8 mouse cellular contexts compared by ENCODE assay signal in the genomic region with DNA sequence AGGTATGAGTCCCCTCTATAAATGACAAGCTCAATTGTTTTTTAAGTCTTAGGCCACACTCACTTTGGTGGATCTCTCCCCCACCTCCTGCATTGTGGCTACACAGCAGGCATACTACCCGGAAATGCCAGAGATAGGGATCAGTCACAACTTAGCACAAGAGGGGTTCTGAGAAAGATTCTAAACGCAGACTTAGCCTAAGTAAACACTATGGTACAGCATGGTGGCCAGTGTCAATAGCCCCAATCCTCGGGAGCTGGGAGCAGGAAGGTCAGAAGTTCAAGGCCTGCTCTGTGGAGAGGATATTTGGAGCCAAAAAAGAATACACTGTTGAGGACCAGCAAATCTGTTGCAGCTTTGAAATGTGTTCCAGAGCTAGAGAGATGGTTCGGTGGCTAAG. TPM values are rescaled to one million over a fixed set of nuclear protein-coding genes. Genes with fewer than 3 reads are reported as not detected.
A peak's percentile ranks its signal among the peaks of the same experiment; 100 is the strongest.
DNase-seq lines count a peak whose midpoint lies in the region; ATAC-seq lines count a peak whose summit lies in the region.

No protein-coding gene starts in this region.

- ATAC-seq in erythroblast, adult 5-6 weeks (replicated peaks; ENCODE audit: low FRiP score, poor library complexity, severe bottlenecking): no peak
- ATAC-seq in liver, embryonic 13.5 days (ENCODE audit: low read depth): no peak
- no peak for ATAC-seq in granulocyte monocyte progenitor cell, adult 5-6 weeks (replicated peaks; ENCODE audit: poor library complexity, severe bottlenecking)

- peak overlapping the region; percentile 88 for H3K4me3 ChIP-seq in erythroblast, embryonic 14.5 days (replicated peaks)
- peak overlapping the region; percentile 91 for H3K4me3 ChIP-seq in liver, embryonic 13.5 days (replicated peaks)

- peak overlapping the region; percentile 78 for H3K4me2 ChIP-seq in liver, embryonic 13.5 days

- 16% methylated on average over 4 of the region's 4 CpGs for WGBS in liver, embryonic 13.5 days (ENCODE audit: insufficient replicate concordance)

- H3K36me3 ChIP-seq in erythroblast, embryonic 14.5 days (ENCODE audit: control insufficient read depth): peaks cover 61% of the 10 kb centered on the region
- peaks cover 34% of the 10 kb centered on the region for H3K36me3 ChIP-seq in liver, embryonic 13.5 days

- H3K9me3 ChIP-seq in erythroblast, embryonic 14.5 days (ENCODE audit: control insufficient read depth, low read length): peaks cover under 1% of the 10 kb centered on the region; the same call in 1 of the 2 replicates
- no peaks in the 10 kb centered on the region for H3K9me3 ChIP-seq in liver, embryonic 13.5 days (replicated peaks)

- peak overlapping the region; percentile 96 for H3K27ac ChIP-seq in liver, embryonic 13.5 days

- peak overlapping the region; percentile 93 for H3K9ac ChIP-seq in liver, embryonic 13.5 days

- peaks cover 54% of the 10 kb centered on the region for H3K4me1 ChIP-seq in erythroblast, embryonic 14.5 days (ENCODE audit: control insufficient read depth)
- peaks cover 55% of the 10 kb centered on the region for H3K4me1 ChIP-seq in liver, embryonic 13.5 days (replicated peaks)

- DNase-seq in urinary bladder, postnatal 14 days (ENCODE audit: low spot score): peak; percentile 7
- no peak for DNase-seq in urinary bladder, postnatal 25 days (ENCODE audit: low spot score)
- DNase-seq in liver, embryonic 13.5 days: no peak
- no peak for DNase-seq in c-Kit-positive CD71-positive TER-119-positive erythroid progenitor cells, embryonic 14.5 days (ENCODE audit: low spot score)
- DNase-seq in frontal cortex, postnatal 10 days (ENCODE audit: low spot score in 2 of 2): no peak

- H3K27me3 ChIP-seq in erythroblast, embryonic 14.5 days (ENCODE audit: control insufficient read depth): no peaks in the 10 kb centered on the region
- no peaks in the 10 kb centered on the region for H3K27me3 ChIP-seq in liver, embryonic 13.5 days

RNA-seq across cellular contexts. Expression of a gene that starts 1.6 kb away (rescaled TPM):
- polyA plus RNA-seq in erythroblast, embryonic 14.5 days (2012): 1.6 and 1.7 TPM in 2 replicates
- total RNA-seq in erythroblast, adult 5-6 weeks (2015; ENCODE audit: low replicate concordance): 35.7 and 40.3 TPM in 2 replicates
- total RNA-seq in erythroblast, adult 5-6 weeks (2017; ENCODE audit: low replicate concordance): 88.4 and 93.1 TPM in 2 replicates
- polyA plus RNA-seq in liver, embryonic 13.5 days (2015; fragmentation: Nextera tagmentation; extraction: Ambion mirVana): 11.5 and 13.0 TPM in 2 replicates
- total RNA-seq in granulocyte monocyte progenitor cell, adult 5-6 weeks (2014; fragmentation: Nextera tagmentation): 12.3 and 15.7 TPM in 2 replicates
- 20.0 and 27.4 TPM in 2 replicates for total RNA-seq in granulocyte monocyte progenitor cell, adult 5-6 weeks (2017)

RNA-seq across cellular contexts. Expression of a gene that starts 1.6 kb away (rescaled TPM):
- polyA plus RNA-seq in erythroblast, embryonic 14.5 days (2012): 22.0 and 23.7 TPM in 2 replicates
- total RNA-seq in erythroblast, adult 5-6 weeks (2015; ENCODE audit: low replicate concordance): 5.6 and 12.5 TPM in 2 replicates
- 8.2 and 10.5 TPM in 2 replicates for total RNA-seq in erythroblast, adult 5-6 weeks (2017; ENCODE audit: low replicate concordance)
- polyA plus RNA-seq in liver, embryonic 13.5 days (2015; fragmentation: Nextera tagmentation; extraction: Ambion mirVana): 49.7 and 54.4 TPM in 2 replicates
- 27.6 and 53.4 TPM in 2 replicates for total RNA-seq in granulocyte monocyte progenitor cell, adult 5-6 weeks (2014; fragmentation: Nextera tagmentation)
- 25.8 and 43.7 TPM in 2 replicates for total RNA-seq in granulocyte monocyte progenitor cell, adult 5-6 weeks (2017)

RNA-seq across cellular contexts. Expression of a gene that starts 22.9 kb away (rescaled TPM):
- 3.9 and 5.2 TPM in 2 replicates for polyA plus RNA-seq in erythroblast, embryonic 14.5 days (2012)
- 2.7 and 4.4 TPM in 2 replicates for total RNA-seq in erythroblast, adult 5-6 weeks (2015; ENCODE audit: low replicate concordance)
- 4.1 and 13.7 TPM in 2 replicates for total RNA-seq in erythroblast, adult 5-6 weeks (2017; ENCODE audit: low replicate concordance)
- polyA plus RNA-seq in liver, embryonic 13.5 days (2015; fragmentation: Nextera tagmentation; extraction: Ambion mirVana): 26.4 and 27.1 TPM in 2 replicates
- 51.8 and 62.8 TPM in 2 replicates for total RNA-seq in granulocyte monocyte progenitor cell, adult 5-6 weeks (2014; fragmentation: Nextera tagmentation)
- 42.9 and 63.5 TPM in 2 replicates for total RNA-seq in granulocyte monocyte progenitor cell, adult 5-6 weeks (2017)

RNA-seq across cellular contexts. Expression of a gene that starts 31.0 kb away (rescaled TPM):
- polyA plus RNA-seq in erythroblast, embryonic 14.5 days (2012): 1.4 and 1.7 TPM in 2 replicates
- total RNA-seq in erythroblast, adult 5-6 weeks (2015; ENCODE audit: low replicate concordance): 20.5 and 26.9 TPM in 2 replicates
- total RNA-seq in erythroblast, adult 5-6 weeks (2017; ENCODE audit: low replicate concordance): 18.4 and 23.7 TPM in 2 replicates
- polyA plus RNA-seq in liver, embryonic 13.5 days (2015; fragmentation: Nextera tagmentation; extraction: Ambion mirVana): 32.5 and 34.4 TPM in 2 replicates
- total RNA-seq in granulocyte monocyte progenitor cell, adult 5-6 weeks (2014; fragmentation: Nextera tagmentation): 76.1 and 81.6 TPM in 2 replicates
- total RNA-seq in granulocyte monocyte progenitor cell, adult 5-6 weeks (2017): 68.2 and 82.4 TPM in 2 replicates

RNA-seq across cellular contexts. Expression of a gene that starts 35.7 kb away (rescaled TPM):
- polyA plus RNA-seq in erythroblast, embryonic 14.5 days (2012): 0.65 and 0.87 TPM in 2 replicates
- total RNA-seq in erythroblast, adult 5-6 weeks (2015; ENCODE audit: low replicate concordance): 6.7 and 7.5 TPM in 2 replicates
- total RNA-seq in erythroblast, adult 5-6 weeks (2017; ENCODE audit: low replicate concordance): 3.8 and 9.6 TPM in 2 replicates
- polyA plus RNA-seq in liver, embryonic 13.5 days (2015; fragmentation: Nextera tagmentation; extraction: Ambion mirVana): 23.0 and 23.2 TPM in 2 replicates
- 26.8 and 35.8 TPM in 2 replicates for total RNA-seq in granulocyte monocyte progenitor cell, adult 5-6 weeks (2014; fragmentation: Nextera tagmentation)
- total RNA-seq in granulocyte monocyte progenitor cell, adult 5-6 weeks (2017): 30.5 and 32.2 TPM in 2 replicates
